Mouse (Mus musculus): ENCODE data around the gene Rnf41.

- TF ChIP-seq GATA1 (IDR thresholded peaks at IDR 0.05; ENCODE audit: borderline replicate concordance, low read length) (no peak), FLI1 (IDR thresholded peaks at IDR 0.05; ENCODE audit: low read length) (no peak)
Observed at GRCm38 (mm10) chr10:128445407-128445806, 34.0 kb downstream of the Rnf41 start.
